Mouse (Mus musculus) CH12.LX (cell line): ENCODE data around the gene Zc3h8. TPM values are rescaled to one million over a fixed set of nuclear protein-coding genes. Genes with fewer than 3 reads are reported as not detected.

Source experiments
- DNase-seq: peaks from one replicate; pipeline ENCODE4 v3.0.0-alpha.2; 2013; ENCODE audit errors: extremely low read depth
- H3K27ac ChIP-seq: 2 replicates; pipeline ENCODE4 v1.5.1; 2012; ENCODE audit warnings: low read depth, mild to moderate bottlenecking, control low read depth, moderate library complexity; ENCODE audit not compliant: insufficient read depth
- H3K27me3 ChIP-seq: replicated peaks from 2 replicates; pipeline ENCODE3; 2012; ENCODE audit warnings: inconsistent platforms
- H3K36me3 ChIP-seq, 2 experiments: replicated peaks in 1 of 2; 2 replicates each; pipeline versions ENCODE3 to v1.6.1; 2012; ENCODE audit warnings: inconsistent platforms in 1 of 2, low read length in 1 of 2, mild to moderate bottlenecking in 1 of 2, mixed read lengths in 1 of 2, moderate library complexity in 1 of 2; ENCODE audit not compliant: control insufficient read depth in 1 of 2, insufficient read depth in 1 of 2
- H3K4me1 ChIP-seq, 2 experiments: 2 replicates each; pipeline ENCODE4 v1.6.1; 2012; ENCODE audit warnings: inconsistent platforms in 1 of 2, moderate library complexity in 1 of 2; ENCODE audit not compliant: insufficient read depth in 2 of 2, control insufficient read depth in 1 of 2
- H3K4me2 ChIP-seq: 2 replicates; pipeline ENCODE4 v1.6.1; 2012; ENCODE audit warnings: low read depth, mild to moderate bottlenecking, control low read depth; ENCODE audit not compliant: poor library complexity, insufficient read depth, severe bottlenecking
- H3K4me3 ChIP-seq, 3 experiments: fragments of 150-350 bp in 1 of 3; sonication (generic) in 1 of 3; replicated peaks in 1 of 3; 2 replicates each; pipeline versions ENCODE3 to v1.5.1; 2011 to 2012; ENCODE audit warnings: low read depth in 2 of 3, low read length in 2 of 3, mild to moderate bottlenecking in 2 of 3, moderate library complexity in 2 of 3, control low read depth in 1 of 3, improper control_type of control experiment in 1 of 3, inconsistent platforms in 1 of 3, mixed read lengths in 1 of 3; ENCODE audit not compliant: poor library complexity in 1 of 3
- H3K79me2 ChIP-seq: replicated peaks from 2 replicates; pipeline ENCODE4 v1.6.1; 2012; ENCODE audit warnings: mild to moderate bottlenecking, moderate library complexity; ENCODE audit not compliant: control insufficient read depth, poor library complexity, insufficient read depth, severe bottlenecking; ENCODE audit errors: extremely low read depth
- H3K9ac ChIP-seq: 2 replicates; pipeline ENCODE4 v1.6.1; 2012; ENCODE audit warnings: low read depth, mild to moderate bottlenecking, control low read depth, moderate library complexity; ENCODE audit not compliant: insufficient read depth
- H3K9me3 ChIP-seq: replicated peaks from 2 replicates; pipeline ENCODE3; 2012; ENCODE audit warnings: low read length, inconsistent platforms, mixed read lengths
- BHLHE40 ChIP-seq: IDR thresholded peaks from 2 replicates; pipeline ENCODE4 v1.6.1; 2011; ENCODE audit warnings: mild to moderate bottlenecking, low read depth, low read length, improper control_type of control experiment
- CHD2 ChIP-seq: IDR thresholded peaks from 2 replicates; pipeline ENCODE4 v1.6.1; 2011; ENCODE audit warnings: low read length, improper control_type of control experiment
- ELF1 ChIP-seq: IDR thresholded peaks from 2 replicates; pipeline ENCODE4 v1.6.1; 2014; ENCODE audit warnings: low read depth, mild to moderate bottlenecking, inconsistent platforms, low read length, improper control_type of control experiment
- EP300 ChIP-seq: IDR thresholded peaks from 2 replicates; pipeline ENCODE4 v1.6.1; 2011; ENCODE audit warnings: low read length, improper control_type of control experiment
- ETS1 ChIP-seq: conservative IDR thresholded peaks from 2 replicates; pipeline ENCODE4 v1.6.1; 2012; ENCODE audit warnings: low read depth, mild to moderate bottlenecking, inconsistent platforms, low read length, improper control_type of control experiment, moderate library complexity
- JUN ChIP-seq: IDR thresholded peaks from 2 replicates; pipeline ENCODE4 v1.6.1; 2011; ENCODE audit warnings: low read depth, mild to moderate bottlenecking, low read length, improper control_type of control experiment, moderate library complexity; ENCODE audit not compliant: insufficient read depth
- MAFK ChIP-seq: IDR thresholded peaks from 2 replicates; pipeline ENCODE4 v1.6.1; 2011; ENCODE audit warnings: low read length, improper control_type of control experiment; ENCODE audit not compliant: insufficient replicate concordance
- MEF2A ChIP-seq: IDR thresholded peaks from 2 replicates; pipeline ENCODE4 v1.6.1; 2014; ENCODE audit warnings: low read depth, mild to moderate bottlenecking, inconsistent platforms, low read length, improper control_type of control experiment, borderline replicate concordance
- MYC ChIP-seq: IDR thresholded peaks from 2 replicates; pipeline ENCODE4 v1.6.1; 2011; ENCODE audit warnings: low read depth, mild to moderate bottlenecking, improper control_type of control experiment, low read length
- NELFE ChIP-seq: IDR thresholded peaks from 2 replicates; pipeline ENCODE4 v1.6.1; 2011; ENCODE audit warnings: low read depth, low read length, improper control_type of control experiment
- PAX5 ChIP-seq: IDR thresholded peaks from 2 replicates; pipeline ENCODE4 v1.6.1; 2012; ENCODE audit warnings: low read length, inconsistent platforms, mixed read lengths
- POLR2A ChIP-seq: IDR thresholded peaks from 2 replicates; pipeline ENCODE4 v1.6.1; 2011; ENCODE audit warnings: low read depth, mild to moderate bottlenecking, improper control_type of control experiment, low read length
- POLR2AphosphoS2 ChIP-seq: IDR thresholded peaks from 2 replicates; pipeline ENCODE4 v1.6.1; 2011; ENCODE audit warnings: low read depth, low read length, improper control_type of control experiment
- SMC3 ChIP-seq: IDR thresholded peaks from 2 replicates; pipeline ENCODE4 v1.6.1; 2011; ENCODE audit warnings: low read depth, low read length, improper control_type of control experiment
- TBP ChIP-seq: conservative IDR thresholded peaks from 2 replicates; pipeline ENCODE4 v1.6.1; 2011; ENCODE audit warnings: low read depth, low read length, improper control_type of control experiment
- TCF12 ChIP-seq: IDR thresholded peaks from 2 replicates; pipeline ENCODE4 v1.6.1; 2014; ENCODE audit warnings: low read depth, mild to moderate bottlenecking, inconsistent platforms, low read length, improper control_type of control experiment
- USF2 ChIP-seq: conservative IDR thresholded peaks from 2 replicates; pipeline ENCODE4 v1.6.1; 2011; ENCODE audit warnings: low read depth, low read length, improper control_type of control experiment
- ZKSCAN1 ChIP-seq: IDR thresholded peaks from 2 replicates; pipeline ENCODE4 v1.6.1; 2012; ENCODE audit warnings: low read depth, inconsistent platforms, low read length, improper control_type of control experiment, borderline replicate concordance
- ZMIZ1 ChIP-seq: IDR thresholded peaks from 2 replicates; pipeline ENCODE4 v1.6.1; 2012; ENCODE audit warnings: low read depth, mild to moderate bottlenecking, inconsistent platforms, low read length, improper control_type of control experiment
- dilution Hi-C: fragments of 300-500 bp; cut with MboI; formaldehyde crosslinking; loops from 2 replicates; pipeline ENCODE4 v1.14.3; 2020; ENCODE audit warnings: low sequenced_read_pairs; ENCODE audit not compliant: extremely low pct_unique_long_range_greater_than_20kb, extremely low pct_ligation_motif_present
- in situ Hi-C: fragments of 300-500 bp; cut with MboI; formaldehyde crosslinking; loops from 3 replicates; pipeline ENCODE4 v1.14.3; 2019; ENCODE audit warnings: low sequenced_read_pairs, low pct_ligation_motif_present, low pct_unique_long_range_greater_than_20kb, mixed read lengths
- polyA plus RNA-seq: library from polyadenylated mRNA; unstranded; fragments of >175 nt; gene quantifications from 2 replicates; pipeline ENCODE4 v1.2.1, GENCODE M21; 2012; ENCODE audit warnings: low read depth; ENCODE audit not compliant: insufficient read length
- total RNA-seq, 2 experiments: library from RNA; depleted of rRNA; stranded (reverse); fragments of 300-350 nt in 1 of 2; fragments of >200 nt in 1 of 2; gene quantifications; 2 replicates each; pipeline ENCODE4 v1.2.3; 2012 to 2014

Gene Zc3h8
- total and polyA plus RNA-seq, 3 experiments, result 8.1 to 15.2 (median 11.7) TPM

DNA sequence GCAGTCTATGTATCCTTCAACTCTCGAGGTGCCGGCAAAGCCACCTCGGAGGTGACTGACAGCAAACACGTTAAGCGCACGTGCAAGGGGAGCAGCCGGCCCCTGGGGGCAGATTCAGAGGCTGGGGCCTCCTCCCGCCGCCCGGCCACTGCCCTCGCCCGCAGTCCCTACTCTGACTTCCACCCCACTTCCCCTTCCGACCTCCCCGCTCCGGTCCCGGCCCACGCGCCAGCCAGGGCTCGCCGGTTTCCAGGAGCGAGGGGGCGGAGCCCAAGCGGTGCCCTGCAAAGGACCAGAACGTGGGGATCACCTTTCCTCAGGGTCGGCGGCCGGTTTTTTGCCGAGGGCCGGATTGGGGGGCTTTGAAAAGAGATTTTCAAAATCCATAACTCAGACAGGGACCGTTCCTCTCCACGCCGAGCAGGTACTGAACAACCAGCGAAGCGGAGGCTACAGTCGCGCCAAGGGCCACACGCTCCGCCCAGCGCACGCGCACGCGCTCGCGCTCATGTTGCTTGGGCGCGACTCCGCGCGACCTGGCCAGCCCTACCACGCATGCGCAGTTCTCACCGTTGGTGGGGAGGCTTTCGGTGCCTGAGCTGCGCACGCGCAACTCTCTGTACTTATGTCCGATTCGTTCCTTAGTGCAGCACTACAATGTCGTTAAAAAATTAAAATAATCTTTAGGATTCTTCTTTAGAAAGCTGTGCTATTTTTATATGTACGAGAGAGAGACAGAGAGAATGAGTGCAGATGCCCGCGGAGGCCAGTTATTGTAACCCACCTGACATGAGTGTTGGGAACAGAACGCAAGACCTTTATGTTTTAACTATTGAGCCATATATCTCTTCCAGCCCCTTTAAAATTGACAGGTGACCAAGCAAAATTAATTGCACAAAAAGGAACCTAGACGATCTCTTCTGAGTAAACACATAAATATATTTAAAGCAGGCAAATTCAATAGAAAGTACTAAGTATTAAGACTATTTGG is at the start of gene Zc3h8 (continued):
- TF ChIP-seq MAFK, result no peak
- peak; percentile 93 for TF ChIP-seq NELFE

DNA sequence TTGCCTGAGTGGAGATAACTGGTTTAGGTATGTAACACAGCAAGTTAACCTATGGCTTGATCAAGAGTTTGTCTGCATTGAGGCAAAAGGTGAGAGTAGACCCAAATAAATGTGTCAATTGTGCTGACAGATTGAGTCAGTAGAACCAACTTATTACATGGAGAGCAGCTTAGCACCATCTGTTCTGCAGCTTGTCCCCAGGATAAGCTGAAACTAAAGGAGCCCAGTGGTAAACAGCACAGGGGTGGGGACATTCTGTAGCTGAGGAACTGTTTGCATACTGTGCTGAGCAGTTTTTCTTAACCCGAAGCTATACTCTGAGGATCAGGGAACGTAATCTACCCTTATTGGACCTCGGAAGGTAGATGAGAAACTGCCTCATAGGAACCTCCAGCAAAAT is 40.9 kb upstream of the Zc3h8 start:
- no peaks in the 10 kb centered on the region for H3K9me3 ChIP-seq
- no peaks in the 10 kb centered on the region for H3K36me3 ChIP-seq
- H3K27ac ChIP-seq, result no peak overlapping the region
- dilution Hi-C loops, result no loop called here
- H3K79me2 ChIP-seq, result no peaks in the 10 kb centered on the region
- H3K27me3 ChIP-seq, result no peaks in the 10 kb centered on the region
- H3K4me2 ChIP-seq, result no peak overlapping the region
- no peaks in the 10 kb centered on the region for H3K4me1 ChIP-seq
- TF ChIP-seq JUN, result no peak
- no peak for TF ChIP-seq MYC
- TF ChIP-seq POLR2A, result no peak
- TF ChIP-seq TCF12, result no peak
- no peak for TF ChIP-seq NELFE
- no peak for TF ChIP-seq ETS1
- TF ChIP-seq ZKSCAN1, result no peak
- no peak for TF ChIP-seq SMC3
- TF ChIP-seq BHLHE40, result no peak
- no peak for TF ChIP-seq TBP
- no peak for TF ChIP-seq CHD2
- TF ChIP-seq ZMIZ1, result no peak
- TF ChIP-seq, all 38 proteins: peak for 0
- H3K9ac ChIP-seq, result no peak overlapping the region
- no peak overlapping the region for H3K4me3 ChIP-seq
- no peak for DNase-seq
- in situ Hi-C loops, result no loop called here

DNA sequence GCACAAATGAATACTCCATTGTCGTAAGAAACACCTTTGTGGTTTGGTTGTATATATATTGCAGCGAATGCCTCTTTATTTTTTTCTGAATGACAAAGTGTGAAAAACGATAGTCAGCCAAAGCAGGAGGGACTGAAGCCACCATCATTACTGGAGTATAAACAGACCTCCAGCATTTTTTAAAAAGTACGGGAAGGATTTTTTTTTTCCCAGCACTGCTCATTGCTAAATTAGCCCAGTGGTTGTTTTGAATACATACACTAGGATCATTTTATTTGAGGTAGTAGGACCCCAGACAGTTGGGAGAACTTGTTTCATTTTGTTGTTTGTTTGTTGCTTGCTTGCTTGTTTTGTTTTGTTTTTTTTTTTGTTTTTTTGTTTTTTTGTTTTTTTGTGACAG is 31.7 kb upstream of the Zc3h8 start:
- Histone ChIP-seq H3K79me2 (no peaks in the 10 kb centered on the region), H3K9me3 (no peaks in the 10 kb centered on the region), H3K27ac (no peak overlapping the region), H3K9ac (no peak overlapping the region), H3K4me2 (no peak overlapping the region)
- dilution Hi-C loops (no loop called here), in situ Hi-C loops (no loop called here)
- TF ChIP-seq POLR2A, result no peak
- no peak for TF ChIP-seq MEF2A
- no peak for TF ChIP-seq USF2
- no peak for TF ChIP-seq EP300
- TF ChIP-seq PAX5, result no peak
- TF ChIP-seq JUN, result no peak
- TF ChIP-seq POLR2AphosphoS2, result no peak
- TF ChIP-seq ELF1, result no peak
- no peak for TF ChIP-seq CHD2
- TF ChIP-seq, all 38 proteins: peak for 0
- Histone ChIP-seq H3K4me3 (no peak overlapping the region), H3K4me1 (no peaks in the 10 kb centered on the region; a peak in 1 of 4 replicates), H3K27me3 (no peaks in the 10 kb centered on the region), H3K36me3 (no peaks in the 10 kb centered on the region)
- no peak for DNase-seq
